Mouse (Mus musculus) midbrain, embryonic 12.5 days (tissue): ENCODE data around the gene Fbxl22. TPM values are rescaled to one million over a fixed set of nuclear protein-coding genes. Genes with fewer than 3 reads are reported as not detected.

Experiments
- ATAC-seq: fragments of 200-750 bp; cut with Nextera tagmentation; 2 replicates; pipeline ENCODE4 v1.8.0; 2017; ENCODE audit warnings: low read depth, moderate TSS enrichment, moderate library complexity; ENCODE audit not compliant: low FRiP score
- H3K27ac ChIP-seq: fragments of 300-500 bp; sonication (generic); replicated peaks from 2 replicates; pipeline ENCODE4 v1.5.1; 2016; ENCODE audit warnings: mild to moderate bottlenecking
- H3K27me3 ChIP-seq: fragments of 300-500 bp; sonication (generic); 2 replicates; pipeline ENCODE4 v1.6.1; 2016; ENCODE audit warnings: mild to moderate bottlenecking
- H3K36me3 ChIP-seq: fragments of 300-500 bp; sonication (generic); 2 replicates; pipeline ENCODE4 v1.6.1; 2016
- H3K4me1 ChIP-seq: fragments of 300-500 bp; sonication (generic); 2 replicates; pipeline ENCODE4 v1.6.1; 2016
- H3K4me2 ChIP-seq: fragments of 300-500 bp; sonication (generic); replicated peaks from 2 replicates; pipeline ENCODE4 v1.6.1; 2016; ENCODE audit warnings: mild to moderate bottlenecking, moderate library complexity
- H3K4me3 ChIP-seq: fragments of 300-500 bp; sonication (generic); 2 replicates; pipeline ENCODE4 v1.5.1; 2016; ENCODE audit warnings: mild to moderate bottlenecking
- H3K9ac ChIP-seq: fragments of 300-500 bp; sonication (generic); replicated peaks from 2 replicates; pipeline ENCODE4 v1.6.1; 2016; ENCODE audit warnings: mild to moderate bottlenecking, moderate library complexity
- H3K9me3 ChIP-seq: fragments of 300-500 bp; sonication (generic); 2 replicates; pipeline ENCODE4 v1.6.1; 2016; ENCODE audit warnings: mild to moderate bottlenecking
- WGBS: fragments of 180-500 bp; shearing (Covaris S2); methylation state at CpG from one replicate; pipeline ENCODE4 v1.1.7; 2016; 5-methylcytosine and 5-hydroxymethylcytosine counted together
- polyA plus RNA-seq: library from polyadenylated mRNA; unstranded; fragments of >200 nt; fragmentation: Nextera tagmentation; extraction: Ambion mirVana; gene quantifications from 2 replicates; pipeline ENCODE4 v1.2.1, GENCODE M21; 2016

The Fbxl22 gene
- polyA plus RNA-seq, 1 experiment from 2014 or later: 2.0 TPM

- H3K4me1 ChIP-seq: peaks cover 5% of the 10 kb centered on the region
- no peaks in the 10 kb centered on the region for H3K9me3 ChIP-seq
- H3K4me3 ChIP-seq: no peak overlapping the region
- no peak for ATAC-seq
- no peak overlapping the region for H3K4me2 ChIP-seq
- H3K27ac ChIP-seq: no peak overlapping the region
- H3K27me3 ChIP-seq: no peaks in the 10 kb centered on the region
- peaks cover 73% of the 10 kb centered on the region for H3K36me3 ChIP-seq
- no peak overlapping the region for H3K9ac ChIP-seq
- WGBS: 87% methylated on average over 6 of the region's 6 CpGs
These were observed 2.0 kb upstream of the Fbxl22 start for GRCm38 (mm10) chr9:66516296-66516940.

DNA sequence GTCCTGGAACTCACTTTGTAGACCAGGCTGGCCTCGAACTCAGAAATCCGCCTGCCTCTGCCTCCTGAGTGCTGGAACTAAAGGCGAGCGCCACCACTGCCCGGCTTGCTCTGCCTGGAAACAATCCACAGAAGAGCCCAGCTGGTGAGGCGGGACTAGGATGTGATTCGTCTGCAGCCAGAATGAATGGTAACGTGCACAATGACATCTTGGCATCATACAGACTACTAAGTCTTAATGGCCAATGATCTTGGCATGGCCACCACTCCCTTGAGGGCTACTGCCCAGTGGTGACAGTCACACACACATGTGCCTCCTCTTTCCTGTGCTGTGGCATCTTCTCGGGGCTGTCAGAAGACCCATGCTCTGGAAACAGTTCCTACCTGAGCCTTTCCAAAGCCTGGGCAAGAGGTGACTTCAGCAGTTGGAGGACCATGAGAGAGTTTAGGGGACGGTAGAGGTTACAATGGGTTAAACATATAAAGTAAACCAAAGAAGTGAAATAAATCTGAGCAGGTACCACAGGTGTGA lies 1.4 kb upstream of the Fbxl22 start:
- Histone ChIP-seq H3K27ac (no peak overlapping the region), H3K9ac (no peak overlapping the region), H3K4me2 (no peak overlapping the region), H3K9me3 (no peaks in the 10 kb centered on the region), H3K36me3 (peaks cover 67% of the 10 kb centered on the region), H3K4me3 (no peak overlapping the region), H3K4me1 (peaks cover 9% of the 10 kb centered on the region), H3K27me3 (no peaks in the 10 kb centered on the region)
- WGBS: 95% methylated on average over 10 of the region's 10 CpGs
- no peak for ATAC-seq

- Histone ChIP-seq H3K4me3 (no peak overlapping the region), H3K4me2 (no peak overlapping the region), H3K9me3 (no peaks in the 10 kb centered on the region), H3K4me1 (peaks cover 15% of the 10 kb centered on the region), H3K27me3 (no peaks in the 10 kb centered on the region), H3K9ac (no peak overlapping the region), H3K27ac (no peak overlapping the region), H3K36me3 (peaks cover 62% of the 10 kb centered on the region)
- ATAC-seq: no peak
- 87% methylated on average over 2 of the region's 2 CpGs for WGBS
These were observed 722 bp upstream of the Fbxl22 start for GRCm38 (mm10) chr9:66515115-66515514.

GRCm38 (mm10) chr9:66513661-66514255 lies 635 bp downstream of the Fbxl22 start:
- H3K4me1 ChIP-seq: peaks cover 17% of the 10 kb centered on the region
- peaks cover 59% of the 10 kb centered on the region for H3K36me3 ChIP-seq
- WGBS: 97% methylated on average over 4 of the region's 4 CpGs
- H3K9me3 ChIP-seq: no peaks in the 10 kb centered on the region
- no peak overlapping the region for H3K4me3 ChIP-seq
- no peak overlapping the region for H3K4me2 ChIP-seq
- H3K27ac ChIP-seq: peak overlapping the region; percentile 92; the same call in 1 of the 2 replicates
- no peak for ATAC-seq
- H3K9ac ChIP-seq: no peak overlapping the region
- no peaks in the 10 kb centered on the region for H3K27me3 ChIP-seq

- Histone ChIP-seq H3K4me2 (peak overlapping the region; percentile 92; the same call in 1 of the 2 replicates), H3K36me3 (peaks cover 59% of the 10 kb centered on the region), H3K9ac (no peak overlapping the region), H3K9me3 (no peaks in the 10 kb centered on the region), H3K4me1 (peaks cover 17% of the 10 kb centered on the region), H3K27ac (peak overlapping the region; percentile 92), H3K4me3 (no peak overlapping the region), H3K27me3 (no peaks in the 10 kb centered on the region)
- ATAC-seq: no peak
These were observed 1.2 kb downstream of the Fbxl22 start for GRCm38 (mm10) chr9:66513150-66513549.

- peak; percentile 86 for ATAC-seq
- Histone ChIP-seq H3K4me3 (peak overlapping the region; percentile 52), H3K27me3 (no peaks in the 10 kb centered on the region), H3K9ac (peak overlapping the region; percentile 72), H3K4me2 (peak overlapping the region; percentile 92), H3K36me3 (peaks cover 59% of the 10 kb centered on the region), H3K27ac (peak overlapping the region; percentile 92), H3K9me3 (no peaks in the 10 kb centered on the region), H3K4me1 (peaks cover 17% of the 10 kb centered on the region)
- 2% methylated on average over 8 of the region's 8 CpGs for WGBS
These were observed 2.1 kb downstream of the Fbxl22 start for GRCm38 (mm10) chr9:66512351-66512671.

- Histone ChIP-seq H3K4me1 (peaks cover 19% of the 10 kb centered on the region), H3K27me3 (no peaks in the 10 kb centered on the region), H3K27ac (peak overlapping the region; percentile 92), H3K9me3 (no peaks in the 10 kb centered on the region), H3K4me3 (peak overlapping the region; percentile 52), H3K36me3 (peaks cover 59% of the 10 kb centered on the region), H3K9ac (peak overlapping the region; percentile 72), H3K4me2 (peak overlapping the region; percentile 92)
- ATAC-seq: peak; percentile 88
- under 1% methylated on average over 78 of the region's 78 CpGs for WGBS
These were observed 2.6 kb downstream of the Fbxl22 start for GRCm38 (mm10) chr9:66511580-66512350.

DNA sequence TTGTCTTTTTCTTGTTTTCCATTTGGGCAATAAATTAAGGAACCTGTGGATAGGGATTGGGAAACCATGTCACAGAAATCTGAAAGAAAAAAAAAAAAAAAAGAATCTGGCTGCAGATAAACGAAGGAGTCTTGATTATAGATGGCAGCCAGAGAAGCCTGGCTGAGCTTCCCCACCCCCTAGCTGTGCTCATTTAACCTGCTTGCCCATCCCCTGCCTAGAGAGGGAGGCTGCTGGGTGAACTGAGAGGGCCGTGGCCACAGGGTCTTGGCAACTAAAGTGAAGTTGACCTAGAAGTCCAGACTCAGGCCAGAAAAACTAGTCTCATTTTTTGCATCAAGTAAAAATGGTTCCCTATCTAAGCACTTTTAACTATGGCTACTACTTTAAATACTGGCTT lies 3.4 kb downstream of the Fbxl22 start:
- H3K9me3 ChIP-seq: no peaks in the 10 kb centered on the region
- H3K36me3 ChIP-seq: peaks cover 59% of the 10 kb centered on the region
- peak overlapping the region; percentile 52 for H3K4me3 ChIP-seq
- WGBS: 0% methylated on average over 2 of the region's 2 CpGs
- no peak for ATAC-seq
- H3K4me2 ChIP-seq: peak overlapping the region; percentile 92
- H3K9ac ChIP-seq: peak overlapping the region; percentile 72
- H3K27ac ChIP-seq: peak overlapping the region; percentile 92
- no peaks in the 10 kb centered on the region for H3K27me3 ChIP-seq
- H3K4me1 ChIP-seq: peaks cover 28% of the 10 kb centered on the region

- H3K4me3 ChIP-seq: no peak overlapping the region
- H3K4me2 ChIP-seq: peak overlapping the region; percentile 92
- H3K4me1 ChIP-seq: peaks cover 33% of the 10 kb centered on the region
- no peak overlapping the region for H3K9ac ChIP-seq
- H3K36me3 ChIP-seq: peaks cover 57% of the 10 kb centered on the region
- ATAC-seq: no peak
- 74% methylated on average over 7 of the region's 7 CpGs for WGBS
- no peaks in the 10 kb centered on the region for H3K9me3 ChIP-seq
- H3K27ac ChIP-seq: peak overlapping the region; percentile 92
- no peaks in the 10 kb centered on the region for H3K27me3 ChIP-seq
These were observed 4.0 kb downstream of the Fbxl22 start for GRCm38 (mm10) chr9:66510351-66510841.

DNA sequence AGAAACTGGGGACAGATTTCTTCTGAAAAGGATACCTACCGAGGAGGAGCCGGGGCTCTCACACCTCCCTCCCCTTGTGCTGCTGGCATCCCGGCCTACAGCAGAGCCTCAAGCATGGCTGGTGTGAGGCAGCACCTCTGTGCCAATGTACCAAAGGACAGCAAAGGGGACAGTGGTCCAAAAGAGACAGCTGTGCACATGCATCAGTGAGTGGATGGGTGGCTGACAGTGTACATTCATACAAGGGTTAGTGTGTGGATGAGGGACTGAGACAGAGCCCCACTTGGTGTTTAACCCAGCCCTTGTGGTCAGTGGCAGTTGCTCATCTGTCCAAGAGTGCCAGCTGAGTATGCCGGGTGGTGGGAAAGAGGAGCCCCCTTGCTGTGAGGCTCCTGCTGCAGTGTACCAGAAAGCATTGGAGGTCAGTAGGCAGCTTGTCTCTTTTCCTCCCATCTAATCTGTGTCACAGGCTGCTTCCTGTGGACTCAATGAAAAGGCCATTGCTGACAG lies 5.4 kb downstream of the Fbxl22 start:
- 68% methylated on average over 4 of the region's 4 CpGs for WGBS
- ATAC-seq: no peak
- H3K36me3 ChIP-seq: peaks cover 56% of the 10 kb centered on the region

DNA sequence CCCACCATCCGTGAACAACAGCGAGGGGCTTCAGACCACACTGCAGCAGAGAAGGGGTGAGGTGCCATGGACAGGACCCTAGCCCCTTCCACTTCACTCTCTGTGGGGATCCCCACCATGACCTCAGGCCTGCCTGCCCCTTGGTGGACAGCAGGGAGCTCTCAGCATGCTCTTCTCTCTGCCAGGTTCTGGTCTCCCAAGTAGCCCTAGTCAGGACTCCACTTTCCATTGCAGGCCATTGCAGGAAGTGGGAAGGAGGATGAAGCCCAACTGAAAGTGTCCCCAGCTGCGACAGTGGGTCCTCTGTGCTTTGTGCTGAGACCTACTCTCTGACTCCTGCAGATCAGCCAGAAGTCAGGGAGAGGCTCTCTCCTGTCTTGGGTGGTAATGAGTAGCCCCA lies 6.7 kb downstream of the Fbxl22 start:
- no peak overlapping the region for H3K9ac ChIP-seq
- no peak overlapping the region for H3K4me3 ChIP-seq
- H3K9me3 ChIP-seq: no peaks in the 10 kb centered on the region
- no peak overlapping the region for H3K27ac ChIP-seq
- peaks cover 56% of the 10 kb centered on the region for H3K36me3 ChIP-seq
- peaks cover 47% of the 10 kb centered on the region for H3K4me1 ChIP-seq
- 78% methylated on average over 3 of the region's 3 CpGs for WGBS
- no peaks in the 10 kb centered on the region for H3K27me3 ChIP-seq
- H3K4me2 ChIP-seq: no peak overlapping the region
- no peak for ATAC-seq

More for the DNA sequence above, 5.4 kb downstream of the Fbxl22 start:
- H3K4me3 ChIP-seq: no peak overlapping the region
- no peak overlapping the region for H3K27ac ChIP-seq
- H3K9ac ChIP-seq: no peak overlapping the region
- H3K27me3 ChIP-seq: no peaks in the 10 kb centered on the region
- peaks cover 48% of the 10 kb centered on the region for H3K4me1 ChIP-seq
- no peak overlapping the region for H3K4me2 ChIP-seq
- H3K9me3 ChIP-seq: no peaks in the 10 kb centered on the region

DNA sequence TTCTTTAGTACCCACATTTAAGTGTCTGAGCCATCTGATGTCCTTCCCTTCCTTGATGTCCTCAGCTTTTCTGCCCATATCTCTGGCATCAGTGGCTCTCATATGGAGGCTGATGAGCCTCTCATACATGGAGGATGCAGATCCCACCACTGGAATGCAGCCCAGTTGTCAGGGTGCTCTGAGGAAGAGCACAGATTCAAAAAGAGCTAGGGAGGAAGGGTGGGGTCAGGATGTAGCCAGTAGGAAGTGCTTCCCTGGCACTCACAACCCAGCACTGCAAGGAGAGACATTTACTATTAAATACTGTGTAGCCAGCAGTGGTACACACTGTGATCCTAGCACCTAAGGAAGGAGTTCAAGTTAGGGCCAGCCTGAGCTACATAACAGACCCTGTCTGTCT lies 8.0 kb downstream of the Fbxl22 start:
- Histone ChIP-seq H3K4me1 (peaks cover 48% of the 10 kb centered on the region), H3K36me3 (peaks cover 69% of the 10 kb centered on the region), H3K4me2 (no peak overlapping the region), H3K9me3 (no peaks in the 10 kb centered on the region), H3K27ac (peak overlapping the region; percentile 67), H3K4me3 (no peak overlapping the region), H3K9ac (no peak overlapping the region), H3K27me3 (no peaks in the 10 kb centered on the region)
- no peak for ATAC-seq
